10 mouse cellular contexts compared by ENCODE assay signal in the genomic region with DNA sequence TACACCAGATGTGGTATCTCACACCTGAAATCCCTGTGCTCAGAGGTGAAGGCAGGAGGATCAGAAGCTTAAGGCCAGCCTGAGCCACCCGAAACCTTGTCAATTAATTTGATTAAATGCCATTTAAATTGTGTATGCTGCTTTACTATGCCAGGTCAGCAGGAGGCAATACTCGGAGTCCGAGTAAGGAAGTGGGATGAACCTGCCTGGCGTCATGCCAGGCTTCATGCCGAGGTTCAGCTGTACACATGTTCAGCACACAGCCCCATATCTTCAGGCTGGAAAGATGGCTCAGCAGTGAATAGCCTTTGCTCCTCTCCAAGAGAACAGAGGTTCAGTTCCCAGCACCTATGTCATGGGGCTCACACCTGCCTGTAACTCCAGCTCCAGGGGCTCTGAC.
A peak's percentile ranks its signal among the peaks of the same experiment; 100 is the strongest.
DNase-seq lines count a peak whose midpoint lies in the region; ATAC-seq and TF ChIP-seq lines count a peak whose summit lies in the region.
"Had no signal": no experiment of that assay in that cellular context is flagged by ENCODE, and none has a peak within 500 bp of the region (broad histone marks: within the 10 kb centered on the region; RNA-seq: fewer than 3 reads in every experiment).

No protein-coding gene starts in this region.

- no peak overlapping the region for H3K4me2 ChIP-seq in hindbrain, postnatal 0 days (ENCODE audit: low read depth, low read length)
- peak overlapping the region; percentile 47 for H3K4me2 ChIP-seq in embryonic facial prominence, embryonic 15.5 days (replicated peaks)
- peak overlapping the region; percentile 40; the same call in 1 of the 2 replicates for H3K4me2 ChIP-seq in neural tube, embryonic 12.5 days (replicated peaks)
- no peak overlapping the region for H3K4me2 ChIP-seq in heart, embryonic 11.5 days

- H3K9ac ChIP-seq in hindbrain, postnatal 0 days (replicated peaks; ENCODE audit: low read length), result no peak overlapping the region
- no peak overlapping the region for H3K9ac ChIP-seq in embryonic facial prominence, embryonic 15.5 days
- no peak overlapping the region for H3K9ac ChIP-seq in neural tube, embryonic 12.5 days
- H3K9ac ChIP-seq in heart, embryonic 11.5 days (ENCODE audit: low read depth, low read length), result no peak overlapping the region

- no peak; the same call in 1 of the 2 replicates for ATAC-seq in hindbrain, postnatal 0 days
- no peak for ATAC-seq in embryonic facial prominence, embryonic 15.5 days (ENCODE audit: insufficient number of reproducible peaks, low FRiP score, low TSS enrichment, low read depth)
- ATAC-seq in neural tube, embryonic 12.5 days (ENCODE audit: low FRiP score, low read depth), result no peak
- no peak for ATAC-seq in heart, embryonic 11.5 days (replicated peaks; ENCODE audit: insufficient number of reproducible peaks, low FRiP score, low TSS enrichment)

- H3K4me3 ChIP-seq in hindbrain, embryonic 10.5 days, result peak overlapping the region; percentile 41
- no peak overlapping the region for H3K4me3 ChIP-seq in hindbrain, postnatal 0 days (ENCODE audit: low read length)
- H3K4me3 ChIP-seq in embryonic facial prominence, embryonic 15.5 days (replicated peaks), result no peak overlapping the region
- H3K4me3 ChIP-seq in limb, embryonic 10.5 days, result peak overlapping the region; percentile 32; the same call in 1 of the 2 replicates
- H3K4me3 ChIP-seq in neural tube, embryonic 12.5 days, result no peak overlapping the region
- H3K4me3 ChIP-seq in heart, embryonic 11.5 days (ENCODE audit: low read depth, low read length), result no peak overlapping the region

- peaks cover 36% of the 10 kb centered on the region for H3K4me1 ChIP-seq in hindbrain, embryonic 10.5 days (replicated peaks)
- H3K4me1 ChIP-seq in hindbrain, postnatal 0 days (ENCODE audit: insufficient read depth, low read length), result 0 out of 2 replicates have a peak, but pooled peaks cover 8% of the 10 kb centered on the region
- H3K4me1 ChIP-seq in embryonic facial prominence, embryonic 15.5 days, result peaks cover 18% of the 10 kb centered on the region
- peaks cover 48% of the 10 kb centered on the region for H3K4me1 ChIP-seq in limb, embryonic 10.5 days
- H3K4me1 ChIP-seq in neural tube, embryonic 12.5 days, result peaks cover 23% of the 10 kb centered on the region
- H3K4me1 ChIP-seq in heart, embryonic 11.5 days (ENCODE audit: control insufficient read depth, insufficient read depth, low read length), result peaks cover 9% of the 10 kb centered on the region; the same call in 1 of the 2 replicates

- H3K27me3 ChIP-seq in hindbrain, embryonic 10.5 days (ENCODE audit: insufficient read depth, poor library complexity, severe bottlenecking), result peaks cover 58% of the 10 kb centered on the region
- H3K27me3 ChIP-seq in hindbrain, postnatal 0 days (ENCODE audit: insufficient read depth, low read length), result no peaks in the 10 kb centered on the region
- H3K27me3 ChIP-seq in embryonic facial prominence, embryonic 15.5 days, result no peaks in the 10 kb centered on the region
- peaks cover 22% of the 10 kb centered on the region for H3K27me3 ChIP-seq in limb, embryonic 10.5 days (ENCODE audit: low read depth, poor library complexity, severe bottlenecking)
- peaks cover 79% of the 10 kb centered on the region for H3K27me3 ChIP-seq in neural tube, embryonic 12.5 days (replicated peaks)
- H3K27me3 ChIP-seq in heart, embryonic 11.5 days (ENCODE audit: control insufficient read depth, insufficient read depth, low read length), result no peaks in the 10 kb centered on the region

- H3K9me3 ChIP-seq in hindbrain, embryonic 10.5 days, result no peaks in the 10 kb centered on the region
- H3K9me3 ChIP-seq in hindbrain, postnatal 0 days (ENCODE audit: low read length), result no peaks in the 10 kb centered on the region
- H3K9me3 ChIP-seq in embryonic facial prominence, embryonic 15.5 days (replicated peaks), result no peaks in the 10 kb centered on the region
- H3K9me3 ChIP-seq in limb, embryonic 10.5 days (replicated peaks), result no peaks in the 10 kb centered on the region
- H3K9me3 ChIP-seq in neural tube, embryonic 12.5 days, result no peaks in the 10 kb centered on the region
- H3K9me3 ChIP-seq in heart, embryonic 11.5 days (replicated peaks; ENCODE audit: control insufficient read depth, low read length), result no peaks in the 10 kb centered on the region

- WGBS in hindbrain, embryonic 10.5 days, result 69% methylated on average over 5 of the region's 5 CpGs
- WGBS in hindbrain, postnatal 0 days, result 21% methylated on average over 5 of the region's 5 CpGs
- WGBS in embryonic facial prominence, embryonic 15.5 days, result 36% methylated on average over 5 of the region's 5 CpGs
- 44% methylated on average over 5 of the region's 5 CpGs for WGBS in limb, embryonic 10.5 days
- WGBS in neural tube, embryonic 12.5 days, result 46% methylated on average over 5 of the region's 5 CpGs
- 61% methylated on average over 5 of the region's 5 CpGs for WGBS in heart, embryonic 11.5 days (ENCODE audit: insufficient replicate concordance)

- no peak for TF ChIP-seq CTCF in hindbrain, postnatal 0 days (IDR thresholded peaks at IDR 0.05; ENCODE audit: low read depth)

- H3K27ac ChIP-seq in hindbrain, embryonic 10.5 days, result peak overlapping the region; percentile 85
- H3K27ac ChIP-seq in hindbrain, postnatal 0 days, result no peak overlapping the region
- H3K27ac ChIP-seq in embryonic facial prominence, embryonic 15.5 days (replicated peaks), result peak overlapping the region; percentile 73; the same call in 1 of the 2 replicates
- H3K27ac ChIP-seq in limb, embryonic 10.5 days, result peak overlapping the region; percentile 86
- no peak overlapping the region; the same call in 1 of the 2 replicates for H3K27ac ChIP-seq in neural tube, embryonic 12.5 days
- H3K27ac ChIP-seq in heart, embryonic 11.5 days (ENCODE audit: low read depth, low read length), result no peak overlapping the region
- H3K27ac ChIP-seq: gastrocnemius, adult 2 months had no signal

- H3K36me3 ChIP-seq in hindbrain, embryonic 10.5 days, result no peaks in the 10 kb centered on the region
- H3K36me3 ChIP-seq in hindbrain, postnatal 0 days (ENCODE audit: insufficient read depth, low read length), result no peaks in the 10 kb centered on the region
- H3K36me3 ChIP-seq in embryonic facial prominence, embryonic 15.5 days, result no peaks in the 10 kb centered on the region
- H3K36me3 ChIP-seq in limb, embryonic 10.5 days, result no peaks in the 10 kb centered on the region
- H3K36me3 ChIP-seq in neural tube, embryonic 12.5 days, result no peaks in the 10 kb centered on the region
- H3K36me3 ChIP-seq in heart, embryonic 11.5 days (ENCODE audit: control insufficient read depth, insufficient read depth, low read length), result no peaks in the 10 kb centered on the region

- no peak for DNase-seq in hindbrain, embryonic 10.5 days (ENCODE audit: low spot score)
- DNase-seq in hindbrain, postnatal 0 days (ENCODE audit: low spot score), result no peak
- no peak for DNase-seq in limb, embryonic 10.5 days (ENCODE audit: low spot score)
- no peak for DNase-seq in gastrocnemius, postnatal 10 days
- DNase-seq in cerebellum, adult 9-10 months, result no peak
- DNase-seq: gastrocnemius, adult 2 months; lung, postnatal 14 days had no signal

Comparison
In these comparisons a context has a peak if more than half of its experiments do, and no peak if none do; other contexts are left out.
1. H3K27ac ChIP-seq: peak in hindbrain, embryonic 10.5 days (single experiment), embryonic facial prominence, embryonic 15.5 days (single experiment) and limb, embryonic 10.5 days (single experiment); none in hindbrain, postnatal 0 days (single experiment), neural tube, embryonic 12.5 days (single experiment) and heart, embryonic 11.5 days (single experiment).
2. H3K4me3 ChIP-seq: peak in hindbrain, embryonic 10.5 days (single experiment) and limb, embryonic 10.5 days (single experiment); none in hindbrain, postnatal 0 days (single experiment), embryonic facial prominence, embryonic 15.5 days (single experiment), neural tube, embryonic 12.5 days (single experiment) and heart, embryonic 11.5 days (single experiment).
3. H3K4me2 ChIP-seq: peak in embryonic facial prominence, embryonic 15.5 days (single experiment) and neural tube, embryonic 12.5 days (single experiment); none in hindbrain, postnatal 0 days (single experiment) and heart, embryonic 11.5 days (single experiment).